Mouse (Mus musculus): Measurements from ENCODE around the gene Gabrp.

Gene Gabrp

DNA sequence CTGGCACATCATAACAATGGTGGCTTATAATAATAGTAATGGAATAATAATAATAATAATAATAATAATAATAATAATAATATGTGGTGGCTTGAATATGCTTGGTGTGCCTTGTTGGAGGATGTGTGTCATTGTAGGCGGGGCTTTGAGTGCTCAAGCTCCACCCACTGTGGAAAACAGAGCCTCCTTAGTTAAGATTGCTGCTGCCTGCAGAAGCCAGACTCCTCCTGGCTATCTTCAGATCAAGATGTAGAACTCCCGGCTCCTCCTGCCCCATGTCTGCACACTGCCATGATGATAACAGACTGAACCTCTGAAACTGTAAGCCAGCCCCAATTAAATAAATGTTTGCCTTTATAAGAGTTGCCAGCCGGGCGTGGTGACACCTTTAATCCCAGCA lies 44.2 kb downstream of the Gabrp start:
- no peak for ATAC-seq (ENCODE audit: insufficient number of reproducible peaks, low FRiP score, low TSS enrichment)

DNA sequence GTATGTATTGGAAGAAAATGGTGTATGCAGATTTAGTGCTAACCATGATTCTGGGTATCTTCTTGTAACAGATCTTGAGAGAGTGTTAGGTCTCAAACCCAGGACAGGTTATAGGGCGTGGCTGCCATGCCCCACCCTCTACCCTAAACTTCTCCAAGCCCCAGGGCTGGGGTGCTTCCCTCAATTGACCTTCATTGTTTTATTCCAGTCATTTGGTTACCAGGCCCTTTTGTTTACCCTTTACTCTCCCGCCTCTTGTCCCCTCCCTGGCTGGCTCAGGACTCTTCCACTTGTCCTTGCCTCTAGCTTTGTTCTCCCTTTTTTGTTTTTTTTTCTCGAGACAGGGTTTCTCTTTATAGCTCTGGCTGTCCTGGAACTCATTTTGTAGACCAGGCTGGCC lies 45.2 kb downstream of the Gabrp start:
- ATAC-seq (ENCODE audit: insufficient number of reproducible peaks, low FRiP score, low TSS enrichment) = no peak

DNA sequence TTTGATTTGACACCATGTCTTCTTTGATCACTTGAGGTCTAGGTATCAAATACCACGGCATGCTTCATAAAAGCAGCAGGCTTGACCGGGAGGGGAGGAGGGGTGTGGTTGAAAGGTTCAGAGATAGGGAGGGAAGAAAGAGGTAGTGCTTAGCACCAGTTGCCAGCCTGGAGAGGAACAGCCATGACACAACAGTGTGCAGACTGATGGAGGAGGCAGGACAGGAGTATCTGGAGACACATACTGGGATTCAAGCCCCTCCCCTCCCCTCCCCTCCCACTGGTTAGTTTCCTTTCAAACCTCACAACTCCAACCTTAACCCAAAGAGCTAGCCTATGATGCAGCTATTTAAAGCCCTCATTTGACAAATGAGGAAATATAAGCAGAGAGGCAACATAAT lies 49.2 kb downstream of the Gabrp start:
- ATAC-seq (ENCODE audit: insufficient number of reproducible peaks, low FRiP score, low TSS enrichment) = no peak

DNA sequence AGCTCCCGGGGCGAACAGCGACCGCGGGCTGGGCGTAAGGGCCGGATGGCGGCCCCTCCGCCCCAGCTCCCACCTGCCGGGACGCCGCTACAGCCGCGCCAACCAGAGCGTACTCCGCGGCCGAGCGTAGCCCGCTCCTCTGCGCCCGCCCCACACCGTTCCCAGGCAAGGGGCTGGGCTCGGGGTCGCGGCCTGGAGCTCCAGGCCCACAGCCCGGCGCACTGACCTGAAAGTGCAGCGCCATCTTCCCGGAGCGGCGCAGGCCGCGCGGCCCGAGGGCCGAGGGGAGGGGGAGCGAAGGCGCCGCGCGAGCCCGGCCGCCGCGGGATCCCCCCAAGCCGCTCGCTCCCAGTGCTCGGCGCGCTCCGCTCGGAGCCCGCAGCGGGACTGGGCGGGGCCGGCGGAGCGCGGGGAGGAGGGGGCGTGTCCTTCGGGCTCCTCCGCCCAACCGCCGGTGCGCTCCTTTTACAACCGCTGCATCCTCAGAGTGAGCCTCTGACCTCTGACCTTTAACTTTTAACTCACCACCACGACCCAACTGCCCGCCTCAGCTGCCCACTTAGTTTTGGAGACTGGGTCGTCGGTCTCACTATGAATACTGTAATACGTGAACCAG lies 65.3 kb downstream of the Gabrp start, which contains the start of gene Ranbp17:
Gene Ranbp17, minus strand, starts transcription at position 371 of the 616 bp plus-strand sequence.
- peak; percentile 76 for ATAC-seq (ENCODE audit: insufficient number of reproducible peaks, low FRiP score, low TSS enrichment)

DNA sequence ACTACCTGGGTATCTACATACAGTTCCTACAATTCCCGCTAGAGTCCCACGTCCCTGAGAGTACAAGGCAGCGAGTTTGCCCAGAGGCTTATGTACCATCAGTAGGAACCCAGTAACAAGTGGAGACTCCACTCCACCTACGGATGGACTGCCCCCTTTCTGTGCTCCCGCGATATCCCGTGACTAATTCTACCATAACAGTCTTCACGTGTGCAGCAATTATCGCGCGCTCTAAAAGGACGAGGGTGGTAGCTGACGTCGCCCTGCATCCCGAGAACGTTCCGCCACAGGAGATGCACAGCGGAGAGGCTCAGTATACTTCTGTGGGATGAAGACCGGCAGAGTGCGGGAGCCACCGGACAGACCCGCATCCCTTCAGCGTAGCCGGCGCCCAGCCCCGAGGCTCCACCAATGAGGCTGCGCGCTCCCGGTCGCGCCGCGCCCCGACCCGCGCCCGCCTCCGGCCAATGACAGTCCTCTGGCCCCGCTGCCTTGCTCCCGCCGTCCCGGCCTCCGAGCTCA lies 65.8 kb downstream of the Gabrp start:
- ATAC-seq (ENCODE audit: insufficient number of reproducible peaks, low FRiP score, low TSS enrichment) = peak; percentile 95

DNA sequence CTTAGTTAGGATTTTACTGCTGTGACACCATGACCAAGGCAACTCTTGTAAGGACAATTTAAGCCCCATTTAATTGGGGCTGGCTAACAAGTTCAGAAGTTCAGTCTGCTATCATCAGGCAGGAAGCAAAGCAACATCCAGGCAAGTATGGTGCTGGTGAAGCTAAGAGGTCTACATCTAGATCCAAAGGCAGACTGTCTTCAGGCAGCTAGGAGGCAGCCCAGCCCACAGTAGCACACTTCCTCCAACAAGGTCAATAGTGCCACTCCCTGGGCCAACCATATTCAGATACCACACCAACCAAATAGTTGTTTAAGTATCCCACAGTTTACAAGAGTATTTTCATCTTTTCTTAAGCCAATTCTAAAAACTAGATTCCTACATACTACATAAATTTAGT lies 69.4 kb downstream of the Gabrp start:
- ATAC-seq (ENCODE audit: insufficient number of reproducible peaks, low FRiP score, low TSS enrichment) = no peak

All from cerebellum, adult (tissue).